Mouse (Mus musculus) spleen, adult 12 weeks (tissue): Measurements from ENCODE around the gene Sec22a.
A peak's percentile ranks its signal among the peaks of the same experiment; 100 is the strongest.

Experiments used
- DNase-seq: peaks from one replicate; pipeline ENCODE4 v3.0.0; 2022; ENCODE audit warnings: low spot score

Sec22a gene

GRCm38 (mm10) chr16:35363150-35364062, at the start of gene Sec22a:
Gene Sec22a, minus strand, starts transcription at chr16:35363918.
- DNase-seq = peak; percentile 89

GRCm38 (mm10) chr16:35406706-35407105, 43.0 kb upstream of the Sec22a start:
- no peak for DNase-seq

GRCm38 (mm10) chr16:35406166-35406565, 42.4 kb upstream of the Sec22a start:
- no peak for DNase-seq

GRCm38 (mm10) chr16:35405348-35406080, 41.8 kb upstream of the Sec22a start:
- DNase-seq = no peak

GRCm38 (mm10) chr16:35404864-35405263, 41.1 kb upstream of the Sec22a start:
- DNase-seq = no peak

GRCm38 (mm10) chr16:35403891-35404290, 40.2 kb upstream of the Sec22a start:
- no peak for DNase-seq

- no peak for DNase-seq
These were observed 39.6 kb upstream of the Sec22a start for GRCm38 (mm10) chr16:35403356-35403755.

- DNase-seq = no peak
These were observed 29.1 kb upstream of the Sec22a start for GRCm38 (mm10) chr16:35392813-35393212.

- no peak for DNase-seq
These were observed 21.9 kb upstream of the Sec22a start for GRCm38 (mm10) chr16:35385654-35386053.

GRCm38 (mm10) chr16:35380048-35380447, 16.3 kb upstream of the Sec22a start:
- no peak for DNase-seq

- no peak for DNase-seq
These were observed 15.6 kb upstream of the Sec22a start for GRCm38 (mm10) chr16:35379344-35379743.

GRCm38 (mm10) chr16:35364063-35364428, 328 bp upstream of the Sec22a start:
- no peak for DNase-seq

GRCm38 (mm10) chr16:35362221-35362620, 1.5 kb downstream of the Sec22a start:
- no peak for DNase-seq

GRCm38 (mm10) chr16:35360593-35360992, 3.1 kb downstream of the Sec22a start:
- DNase-seq = peak; percentile 44

- no peak for DNase-seq
These were observed 6.3 kb downstream of the Sec22a start for GRCm38 (mm10) chr16:35357449-35357848.

- DNase-seq = no peak
These were observed 33.3 kb downstream of the Sec22a start for GRCm38 (mm10) chr16:35330451-35330850.

GRCm38 (mm10) chr16:35319773-35320172, 43.9 kb downstream of the Sec22a start:
- DNase-seq = no peak

GRCm38 (mm10) chr16:35319335-35319734, 44.4 kb downstream of the Sec22a start:
- DNase-seq = no peak

- DNase-seq = no peak
These were observed 45.3 kb downstream of the Sec22a start for GRCm38 (mm10) chr16:35318397-35318796.

- no peak for DNase-seq
These were observed 46.3 kb downstream of the Sec22a start for GRCm38 (mm10) chr16:35317460-35317859.

- DNase-seq = no peak
These were observed 46.9 kb downstream of the Sec22a start for GRCm38 (mm10) chr16:35316856-35317264.

GRCm38 (mm10) chr16:35315496-35315895, 48.2 kb downstream of the Sec22a start:
- DNase-seq = no peak

- no peak for DNase-seq
These were observed 52.1 kb downstream of the Sec22a start for GRCm38 (mm10) chr16:35311586-35311985.
